Mouse (Mus musculus) spleen, adult 2 months (tissue): ENCODE measurements around the gene Tmem150c.

Experiments used
- CTCF ChIP-seq: fragments of 200-500 bp; IDR thresholded peaks from 2 replicates; pipeline ENCODE4 v1.5.1; 2011; ENCODE audit warnings: mild to moderate bottlenecking, inconsistent platforms; ENCODE audit not compliant: insufficient read depth, insufficient read length, insufficient replicate concordance; ENCODE audit errors: extremely low read depth
- POLR2A ChIP-seq: fragments of 200-500 bp; IDR thresholded peaks from 2 replicates; pipeline ENCODE4 v1.6.1; 2011; ENCODE audit warnings: low read depth, low read length, inconsistent platforms

DNA sequence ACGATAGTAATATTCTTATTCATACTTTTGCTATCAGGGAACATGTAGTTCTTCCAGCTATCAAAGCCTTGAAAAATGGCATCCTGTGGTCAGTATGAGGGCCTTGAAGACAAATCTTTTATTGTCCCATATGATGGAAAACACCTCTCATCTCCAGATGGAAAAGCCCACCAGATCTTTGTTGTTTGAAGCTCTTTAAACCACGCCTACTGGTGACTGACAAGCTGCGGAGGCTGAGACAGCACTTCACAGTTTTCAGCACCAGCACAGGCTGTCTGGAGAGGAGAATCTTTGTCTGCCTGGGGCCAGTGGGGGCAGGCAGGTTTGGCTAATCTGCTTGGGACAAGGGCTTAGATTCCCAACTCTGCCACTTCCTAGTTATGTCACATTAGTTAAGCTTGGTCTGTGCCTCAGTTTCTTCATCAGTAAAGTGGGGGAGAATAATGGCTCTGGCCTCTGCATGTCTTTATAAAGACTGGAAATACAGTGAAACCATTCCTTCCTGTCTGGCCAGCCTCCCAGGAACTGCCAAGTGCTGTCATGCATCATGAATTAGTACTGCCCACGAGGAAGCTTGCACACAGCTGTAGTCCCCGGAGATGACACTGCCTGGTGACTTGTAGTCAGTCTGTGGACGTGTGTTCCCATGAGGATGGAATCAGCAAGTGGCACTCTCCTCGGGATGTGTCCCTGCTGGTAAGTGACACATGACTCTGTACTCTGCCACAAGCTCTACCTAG, 49.9 kb downstream of the Tmem150c start:
- TF ChIP-seq CTCF, result no peak
- TF ChIP-seq POLR2A, result no peak
